Mouse (Mus musculus) lung, postnatal 0 days (tissue): Measurements from ENCODE around the gene Kitl.

Experiments
- CTCF ChIP-seq: IDR thresholded peaks from 2 replicates; pipeline ENCODE4 v1.5.1; 2016; ENCODE audit warnings: antibody characterized with exemption, mild to moderate bottlenecking
- EP300 ChIP-seq: IDR thresholded peaks from 2 replicates; pipeline ENCODE4 v1.6.1; 2016; ENCODE audit warnings: antibody characterized with exemption, mild to moderate bottlenecking, control low read depth

DNA sequence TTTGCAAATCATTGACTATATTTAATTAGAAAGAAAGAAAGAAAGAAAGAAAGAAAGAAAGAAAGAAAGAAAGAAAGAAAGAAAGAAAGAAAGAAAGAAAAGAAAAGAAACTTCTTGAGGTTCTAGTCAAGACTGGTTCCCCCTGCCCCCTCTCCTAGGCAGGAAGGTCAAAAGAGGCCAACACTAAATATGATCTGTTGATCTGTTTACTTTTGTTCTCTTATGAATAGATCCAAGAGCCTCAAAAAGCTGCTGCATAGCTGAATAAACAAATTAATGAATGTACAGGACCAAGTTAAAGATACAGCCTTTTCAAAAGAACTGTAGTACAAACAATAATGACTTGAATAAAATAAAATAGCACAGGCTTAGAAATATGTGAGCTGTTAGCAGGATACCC, 57.7 kb downstream of the Kitl start:
- no peak for TF ChIP-seq CTCF
- no peak; the same call in 1 of the 2 replicates for TF ChIP-seq EP300
